15 mouse cellular contexts compared by ENCODE assay signal in the genomic region with DNA sequence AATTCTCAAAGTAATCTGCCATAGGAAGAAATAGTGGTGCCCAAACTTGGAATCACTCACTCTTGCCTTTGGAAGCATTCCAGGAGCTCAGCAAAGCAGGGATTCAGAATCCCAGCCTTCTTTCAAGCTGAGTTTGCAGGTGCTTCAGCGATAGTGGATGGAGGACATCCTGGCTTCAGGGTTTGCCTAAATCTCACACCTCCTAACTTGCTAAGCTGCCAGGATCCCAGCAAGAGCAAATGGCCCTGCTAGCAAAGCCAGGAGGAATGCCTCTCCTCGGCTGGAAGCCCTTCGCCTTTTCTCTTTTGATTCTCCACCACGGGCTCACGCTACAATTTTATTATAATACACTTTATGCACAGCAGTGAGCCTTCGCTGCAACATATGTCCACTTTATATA.
"Had no signal": no experiment of that assay in that cellular context is flagged by ENCODE, and none has a peak within 500 bp of the region (broad histone marks: within the 10 kb centered on the region; RNA-seq: fewer than 3 reads in every experiment).

No protein-coding gene starts in this region.

- H3K9ac ChIP-seq: limb, embryonic 15.5 days; liver, embryonic 12.5 days; lung, embryonic 14.5 days; midbrain, embryonic 12.5 days; neural tube, embryonic 15.5 days had no signal

- H3K27ac ChIP-seq: kidney, postnatal 0 days; layer of hippocampus, adult 2 months; limb, embryonic 15.5 days; liver, embryonic 12.5 days; macrophage; midbrain, embryonic 12.5 days; neural tube, embryonic 15.5 days; stomach, postnatal 0 days had no signal

- ATAC-seq: liver, embryonic 12.5 days had no signal

- DNase-seq: kidney, adult 9 months; kidney, postnatal 4 days; lung, postnatal 10 days; thymus, adult 18-20 months; thymus, postnatal 14 days had no signal

- H3K4me1 ChIP-seq: limb, embryonic 15.5 days; liver, embryonic 12.5 days; megakaryocyte, embryonic 14.5 days; midbrain, embryonic 12.5 days had no signal

- H3K4me2 ChIP-seq: limb, embryonic 15.5 days; liver, embryonic 12.5 days; lung, embryonic 14.5 days; midbrain, embryonic 12.5 days; neural tube, embryonic 15.5 days had no signal

- H3K36me3 ChIP-seq: limb, embryonic 15.5 days; liver, embryonic 12.5 days; midbrain, embryonic 12.5 days; neural tube, embryonic 15.5 days had no signal

- H3K27me3 ChIP-seq: limb, embryonic 15.5 days; liver, embryonic 12.5 days; megakaryocyte, embryonic 14.5 days; midbrain, embryonic 12.5 days; neural tube, embryonic 15.5 days had no signal

- H3K9me3 ChIP-seq: limb, embryonic 15.5 days; midbrain, embryonic 12.5 days; neural tube, embryonic 15.5 days had no signal

- H3K4me3 ChIP-seq: layer of hippocampus, adult 2 months; limb, embryonic 15.5 days; liver, embryonic 12.5 days; megakaryocyte, embryonic 14.5 days; midbrain, embryonic 12.5 days; neural tube, embryonic 15.5 days had no signal
